Mouse (Mus musculus) liver, embryonic 14.5 days (tissue): ENCODE data around the gene Rabep1.

Experiments used
- CTCF ChIP-seq: IDR thresholded peaks from 2 replicates; pipeline ENCODE4 v1.5.1; 2016; ENCODE audit warnings: antibody characterized with exemption, low read depth, control low read depth
- EP300 ChIP-seq: IDR thresholded peaks from 2 replicates; pipeline ENCODE4 v1.6.1; 2016; ENCODE audit warnings: antibody characterized with exemption, low read depth

DNA sequence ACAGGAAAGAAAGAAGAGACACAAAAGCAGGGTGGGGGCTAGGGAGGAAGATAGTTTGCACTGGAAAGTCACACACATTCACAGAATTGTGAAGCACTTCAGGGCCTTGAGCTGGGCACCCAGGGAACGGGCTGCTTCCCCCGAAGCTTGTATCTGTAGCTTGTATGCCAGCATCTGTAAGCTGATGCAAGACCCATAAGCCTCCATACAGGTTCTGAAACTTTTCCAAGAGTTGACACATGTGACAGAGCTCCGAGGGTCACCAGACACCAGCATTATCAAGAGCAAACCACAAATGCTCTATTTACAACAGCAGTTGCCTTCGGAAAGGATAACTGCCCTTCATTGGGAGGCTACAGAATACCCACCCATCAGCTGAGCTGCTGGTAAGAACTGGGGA is 36.9 kb upstream of the Rabep1 start:
- no peak for TF ChIP-seq CTCF
- no peak for TF ChIP-seq EP300
